Mouse (Mus musculus) liver, embryonic 14.5 days (tissue): ENCODE results near the gene Slc38a11. TPM values are rescaled to one million over a fixed set of nuclear protein-coding genes. Genes with fewer than 3 reads are reported as not detected.

ENCODE experiments used
- ATAC-seq: fragments of 200-750 bp; cut with Nextera tagmentation; 2 replicates; pipeline ENCODE4 v1.8.0; 2017; ENCODE audit warnings: moderate number of reproducible peaks, mild to moderate bottlenecking, moderate library complexity; ENCODE audit not compliant: insufficient read depth
- DNase-seq, 3 experiments: peaks; one replicate each; pipeline ENCODE4 v3.0.0-alpha.2; 2012 to 2013; ENCODE audit warnings: low read depth in 3 of 3, low spot score in 3 of 3
- H3K27ac ChIP-seq: fragments of 300-500 bp; sonication (generic); 2 replicates; pipeline ENCODE4 v1.5.1; 2014; ENCODE audit warnings: moderate library complexity, mild to moderate bottlenecking, control low read depth, inconsistent platforms
- H3K27me3 ChIP-seq: fragments of 300-500 bp; sonication (generic); 2 replicates; pipeline ENCODE4 v1.6.1; 2014; ENCODE audit warnings: mild to moderate bottlenecking, low read length, moderate library complexity; ENCODE audit not compliant: control insufficient read depth, insufficient read depth
- H3K36me3 ChIP-seq: fragments of 300-500 bp; sonication (generic); replicated peaks from 2 replicates; pipeline ENCODE4 v1.6.1; 2014; ENCODE audit warnings: low read depth; ENCODE audit not compliant: control insufficient read depth, insufficient read depth
- H3K4me1 ChIP-seq, 2 experiments: fragments of 200-500 bp in 1 of 2; fragments of 300-500 bp in 1 of 2; sonication (generic) in 1 of 2; replicated peaks; 2 replicates each; pipeline ENCODE4 v1.6.1; 2012 to 2014; ENCODE audit warnings: antibody characterized with exemption in 1 of 2, inconsistent platforms in 1 of 2, low read length in 1 of 2; ENCODE audit not compliant: control insufficient read depth in 2 of 2, insufficient read depth in 2 of 2
- H3K4me2 ChIP-seq: fragments of 300-500 bp; sonication (generic); 2 replicates; pipeline ENCODE4 v1.6.1; 2014; ENCODE audit warnings: low read depth, mild to moderate bottlenecking, control low read depth, moderate library complexity
- H3K4me3 ChIP-seq, 2 experiments: fragments of 200-500 bp in 1 of 2; fragments of 300-500 bp in 1 of 2; sonication (generic) in 1 of 2; 2 replicates each; pipeline ENCODE4 v1.5.1; 2012 to 2014; ENCODE audit warnings: low read depth in 2 of 2, low read length in 2 of 2, mild to moderate bottlenecking in 2 of 2, control low read depth in 1 of 2, inconsistent platforms in 1 of 2, moderate library complexity in 1 of 2; ENCODE audit not compliant: insufficient read depth in 1 of 2
- H3K9ac ChIP-seq: fragments of 300-500 bp; sonication (generic); replicated peaks from 2 replicates; pipeline ENCODE4 v1.6.1; 2014; ENCODE audit warnings: mild to moderate bottlenecking, control low read depth, moderate library complexity
- H3K9me3 ChIP-seq: fragments of 300-500 bp; sonication (generic); 2 replicates; pipeline ENCODE4 v1.6.1; 2016; ENCODE audit warnings: low read length, mixed read lengths; ENCODE audit not compliant: control insufficient read depth
- CTCF ChIP-seq: IDR thresholded peaks from 2 replicates; pipeline ENCODE4 v1.5.1; 2016; ENCODE audit warnings: antibody characterized with exemption, low read depth, control low read depth
- EP300 ChIP-seq: IDR thresholded peaks from 2 replicates; pipeline ENCODE4 v1.6.1; 2016; ENCODE audit warnings: antibody characterized with exemption, low read depth
- WGBS: fragments of 180-500 bp; shearing (Covaris S2); extraction: QIAGEN DNeasy Blood & Tissue Kit; methylation state at CpG from one replicate; pipeline ENCODE4 v1.1.7; 2014; ENCODE audit not compliant: insufficient replicate concordance; 5-methylcytosine and 5-hydroxymethylcytosine counted together
- polyA plus RNA-seq, 2 experiments: library from polyadenylated mRNA; depleted of rRNA in 1 of 2; stranded (reverse) in 1 of 2; unstranded in 1 of 2; fragments of >200 nt; fragmentation: Nextera tagmentation in 1 of 2; extraction: Ambion mirVana in 1 of 2; gene quantifications; 2 replicates each; pipeline versions ENCODE4 v1.2.1 to v1.2.3; 2012 to 2014

The Slc38a11 gene
- polyA plus RNA-seq, 2 experiments = not detected

DNA sequence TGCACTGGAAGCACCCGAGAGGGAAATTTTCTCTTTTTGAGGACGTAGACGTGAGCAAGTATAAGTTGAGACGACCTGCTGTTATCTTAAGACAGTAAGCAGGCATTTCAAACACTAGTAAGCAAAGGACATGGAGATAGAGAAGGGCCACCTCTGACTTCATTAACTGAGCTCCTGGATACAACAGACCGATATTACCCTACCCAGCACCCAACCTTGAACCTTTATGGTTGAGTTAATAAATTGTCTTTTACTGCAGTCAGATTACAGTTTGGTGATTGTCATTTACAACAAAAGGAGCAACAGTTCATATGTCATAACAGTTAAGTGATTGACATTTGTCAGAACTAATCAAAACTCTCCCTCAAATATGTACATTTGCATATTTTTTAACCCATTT is 17.8 kb downstream of the Slc38a11 start:
- ATAC-seq (no peak), DNase-seq (no peak)
- Histone ChIP-seq H3K36me3 (no peaks in the 10 kb centered on the region), H3K9me3 (no peaks in the 10 kb centered on the region), H3K4me3 (no peak overlapping the region), H3K27ac (no peak overlapping the region), H3K9ac (no peak overlapping the region), H3K4me2 (no peak overlapping the region), H3K4me1 (no peaks in the 10 kb centered on the region), H3K27me3 (no peaks in the 10 kb centered on the region)
- TF ChIP-seq EP300 = no peak
- TF ChIP-seq CTCF = no peak
- 59% methylated on average over 5 of the region's 5 CpGs for WGBS

DNA sequence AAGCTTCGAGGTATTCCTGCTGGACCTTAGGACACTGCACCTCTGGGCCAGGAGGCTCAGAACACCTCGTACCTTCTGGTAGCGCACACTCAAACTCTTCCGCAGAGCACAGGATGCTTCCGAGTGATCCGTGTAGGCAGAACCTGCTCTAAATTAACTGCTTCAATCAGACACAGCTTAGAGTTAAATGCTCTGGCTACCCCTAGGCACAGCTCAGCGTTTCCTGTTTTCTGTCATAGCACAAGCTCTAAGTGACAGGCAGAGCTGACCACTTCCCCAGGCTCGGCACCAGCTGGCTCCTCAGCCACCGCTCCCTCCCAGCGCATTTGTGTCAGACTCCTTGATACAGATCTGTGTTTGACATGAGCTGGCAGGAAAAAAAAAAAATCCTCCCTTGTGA is 21.8 kb downstream of the Slc38a11 start:
- H3K36me3 ChIP-seq = no peaks in the 10 kb centered on the region
- ATAC-seq = peak; percentile 28; the same call in 1 of the 2 replicates
- no peaks in the 10 kb centered on the region; a peak in 1 of 4 replicates for H3K4me1 ChIP-seq
- no peaks in the 10 kb centered on the region for H3K9me3 ChIP-seq
- no peak overlapping the region for H3K4me2 ChIP-seq
- 16% methylated on average over 10 of the region's 10 CpGs for WGBS
- no peak overlapping the region for H3K27ac ChIP-seq
- H3K27me3 ChIP-seq = no peaks in the 10 kb centered on the region
- no peak for TF ChIP-seq EP300
- TF ChIP-seq CTCF = no peak
- DNase-seq = no peak
- H3K9ac ChIP-seq = no peak overlapping the region
- no peak overlapping the region for H3K4me3 ChIP-seq

DNA sequence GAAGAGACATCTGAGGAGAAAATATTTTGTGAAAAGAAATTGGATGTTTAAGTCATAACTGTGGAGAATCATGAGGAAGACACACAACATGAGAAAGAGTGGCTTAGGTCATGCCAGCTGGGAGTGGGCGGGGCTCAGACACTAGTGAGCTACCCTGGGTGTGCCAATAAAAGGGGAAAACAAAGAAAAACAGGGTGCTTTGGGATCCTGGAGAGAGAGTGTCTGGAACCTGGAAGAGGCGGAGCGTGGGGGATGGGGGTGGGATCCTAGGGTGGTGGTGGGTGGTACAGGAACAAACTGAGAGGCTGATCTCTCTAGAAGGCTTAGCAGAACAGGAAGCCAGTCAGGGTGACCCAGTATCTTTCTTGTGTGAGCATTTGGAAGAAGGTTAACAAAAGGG is 23.0 kb downstream of the Slc38a11 start:
- no peak for ATAC-seq
- no peak for DNase-seq
- H3K9me3 ChIP-seq = no peaks in the 10 kb centered on the region
- H3K27ac ChIP-seq = no peak overlapping the region
- no peak overlapping the region for H3K4me3 ChIP-seq
- H3K27me3 ChIP-seq = no peaks in the 10 kb centered on the region
- no peaks in the 10 kb centered on the region; a peak in 1 of 4 replicates for H3K4me1 ChIP-seq
- no peak overlapping the region for H3K9ac ChIP-seq
- 34% methylated on average over 3 of the region's 3 CpGs for WGBS
- no peaks in the 10 kb centered on the region for H3K36me3 ChIP-seq
- no peak overlapping the region for H3K4me2 ChIP-seq
- TF ChIP-seq EP300 = no peak
- no peak for TF ChIP-seq CTCF

DNA sequence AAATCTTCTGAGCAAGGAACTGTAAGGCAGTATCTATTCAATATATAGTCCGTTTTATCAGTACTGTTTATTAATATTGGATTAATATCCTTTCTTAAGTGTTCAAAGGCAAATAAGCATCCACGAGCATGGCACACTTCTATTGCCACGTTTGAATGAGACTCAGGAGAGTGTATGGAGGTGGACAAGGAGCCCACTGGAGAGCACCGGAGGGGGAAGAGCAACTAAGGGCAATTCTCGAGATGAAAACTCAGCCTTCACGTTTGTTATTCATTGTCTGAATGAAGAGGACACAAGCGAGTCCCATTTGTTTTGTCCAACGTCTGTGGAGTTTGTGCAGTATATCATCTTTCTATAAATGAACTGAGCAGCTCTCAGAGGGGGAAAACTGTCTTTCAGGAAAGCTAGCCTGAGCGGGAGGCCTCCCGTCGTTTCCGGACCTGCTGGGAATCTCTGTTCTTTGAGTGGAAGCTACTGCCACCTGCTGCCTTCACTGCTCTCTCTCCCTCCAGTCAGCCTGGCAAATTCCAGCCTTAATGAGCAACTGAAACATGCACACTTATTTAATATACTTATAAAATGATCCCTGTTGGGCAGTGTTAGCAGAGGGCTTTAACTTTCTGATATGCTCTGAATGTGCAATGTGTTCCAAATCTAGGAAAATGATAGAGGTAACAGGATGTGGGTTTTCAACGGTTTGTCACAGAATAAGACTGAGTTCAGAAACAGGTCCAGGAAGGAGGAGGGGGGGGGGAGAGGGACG is 26.3 kb downstream of the Slc38a11 start:
- WGBS = 7% methylated on average over 14 of the region's 14 CpGs
- no peak overlapping the region for H3K4me3 ChIP-seq
- H3K4me2 ChIP-seq = no peak overlapping the region
- H3K27ac ChIP-seq = no peak overlapping the region
- no peaks in the 10 kb centered on the region for H3K36me3 ChIP-seq
- TF ChIP-seq EP300 (no peak), CTCF (peak; percentile 54)
- no peaks in the 10 kb centered on the region for H3K9me3 ChIP-seq
- no peak for ATAC-seq
- H3K27me3 ChIP-seq = no peaks in the 10 kb centered on the region
- H3K4me1 ChIP-seq = peaks cover 0 to 11% of the 10 kb centered on the region in 2 experiments; a peak in 2 of 4 replicates
- no peak overlapping the region for H3K9ac ChIP-seq
- DNase-seq = no peak

DNA sequence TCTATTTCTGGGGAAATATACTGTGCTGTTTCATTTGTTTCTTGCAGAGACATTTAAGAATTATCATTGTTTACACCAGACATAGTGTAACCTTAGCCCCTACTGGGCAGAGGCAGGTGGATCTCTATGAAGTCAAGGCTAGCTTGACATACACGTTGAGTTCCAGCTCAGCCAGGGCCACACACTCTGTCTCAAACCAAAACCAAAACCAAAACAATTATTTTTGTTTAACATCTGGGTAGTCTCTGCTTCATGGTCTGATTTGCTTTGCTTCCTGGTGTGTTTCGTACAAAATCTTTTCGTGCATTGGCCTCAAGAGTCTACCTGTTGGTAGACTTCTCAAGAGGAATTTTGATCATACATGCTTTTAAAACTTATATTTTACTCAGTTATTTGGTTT is 27.2 kb downstream of the Slc38a11 start:
- Histone ChIP-seq H3K9me3 (no peaks in the 10 kb centered on the region), H3K4me3 (no peak overlapping the region), H3K4me1 (peaks cover 0 to 11% of the 10 kb centered on the region in 2 experiments; a peak in 2 of 4 replicates), H3K27me3 (no peaks in the 10 kb centered on the region), H3K27ac (no peak overlapping the region), H3K9ac (no peak overlapping the region), H3K36me3 (no peaks in the 10 kb centered on the region), H3K4me2 (no peak overlapping the region)
- TF ChIP-seq CTCF = no peak
- no peak for TF ChIP-seq EP300
- DNase-seq (no peak), ATAC-seq (no peak)
- 55% methylated on average over 3 of the region's 3 CpGs for WGBS
